Mouse (Mus musculus) limb, embryonic 12.5 days (tissue): ENCODE measurements around the gene Dusp18. TPM values are rescaled to one million over a fixed set of nuclear protein-coding genes. Genes with fewer than 3 reads are reported as not detected.
"Not testable (repeated sequence)": the region's sequence is repeated elsewhere in the genome, so short reads cannot be mapped to it uniquely, and the experiment has no call there.

Experiments used
- ATAC-seq: fragments of 200-750 bp; cut with Nextera tagmentation; 2 replicates; pipeline ENCODE4 v1.8.0; 2017; ENCODE audit warnings: low read depth, moderate TSS enrichment; ENCODE audit not compliant: insufficient number of reproducible peaks, insufficient read depth, low FRiP score, low TSS enrichment
- H3K27ac ChIP-seq: fragments of 300-500 bp; sonication (generic); 2 replicates; pipeline ENCODE4 v1.5.1; 2016; ENCODE audit warnings: mild to moderate bottlenecking, moderate library complexity
- H3K27me3 ChIP-seq: fragments of 300-500 bp; sonication (generic); 2 replicates; pipeline ENCODE4 v1.6.1; 2016; ENCODE audit warnings: mild to moderate bottlenecking, moderate library complexity
- H3K36me3 ChIP-seq: fragments of 300-500 bp; sonication (generic); 2 replicates; pipeline ENCODE4 v1.6.1; 2016; ENCODE audit warnings: mild to moderate bottlenecking, moderate library complexity
- H3K4me1 ChIP-seq: fragments of 300-500 bp; sonication (generic); replicated peaks from 2 replicates; pipeline ENCODE4 v1.6.1; 2016
- H3K4me2 ChIP-seq: fragments of 300-500 bp; sonication (generic); 2 replicates; pipeline ENCODE4 v1.6.1; 2016; ENCODE audit warnings: mild to moderate bottlenecking, moderate library complexity
- H3K4me3 ChIP-seq: fragments of 300-500 bp; sonication (generic); replicated peaks from 2 replicates; pipeline ENCODE4 v1.5.1; 2016; ENCODE audit warnings: mild to moderate bottlenecking
- H3K9ac ChIP-seq: fragments of 300-500 bp; sonication (generic); replicated peaks from 2 replicates; pipeline ENCODE4 v1.6.1; 2016; ENCODE audit warnings: mild to moderate bottlenecking, moderate library complexity
- H3K9me3 ChIP-seq: fragments of 300-500 bp; sonication (generic); 2 replicates; pipeline ENCODE4 v1.6.1; 2016; ENCODE audit warnings: mild to moderate bottlenecking, moderate library complexity
- WGBS: fragments of 180-500 bp; shearing (Covaris S2); methylation state at CpG from one replicate; pipeline ENCODE4 v1.1.7; 2016; 5-methylcytosine and 5-hydroxymethylcytosine counted together
- polyA plus RNA-seq: library from polyadenylated mRNA; unstranded; fragments of >200 nt; fragmentation: Nextera tagmentation; extraction: Ambion mirVana; gene quantifications from 2 replicates; pipeline ENCODE4 v1.2.1, GENCODE M21; 2016

Gene Dusp18
- polyA plus RNA-seq, 1 experiment from 2014 or later, result 11.4 TPM

GRCm38 (mm10) chr11:3893970-3894369 lies 1.1 kb upstream of the Dusp18 start:
- Histone ChIP-seq H3K36me3 (peaks cover 20% of the 10 kb centered on the region), H3K4me3 (0 out of 2 replicates have a peak overlapping the region, but pooled peaks have one; percentile 54), H3K4me1 (no peaks in the 10 kb centered on the region; the same call in 1 of the 2 replicates), H3K9ac (no peak overlapping the region), H3K9me3 (no peaks in the 10 kb centered on the region), H3K27me3 (no peaks in the 10 kb centered on the region), H3K27ac (no peak overlapping the region), H3K4me2 (peak overlapping the region; percentile 78)
- 83% methylated on average over 6 of the region's 6 CpGs for WGBS
- ATAC-seq, result no peak

- 2% methylated on average over 10 of the region's 10 CpGs for WGBS
- Histone ChIP-seq H3K27ac (peak overlapping the region; percentile 90), H3K36me3 (peaks cover 21% of the 10 kb centered on the region), H3K9ac (peak overlapping the region; percentile 53), H3K4me1 (no peaks in the 10 kb centered on the region; the same call in 1 of the 2 replicates), H3K9me3 (no peaks in the 10 kb centered on the region), H3K4me3 (peak overlapping the region; percentile 54), H3K4me2 (peak overlapping the region; percentile 78), H3K27me3 (no peaks in the 10 kb centered on the region)
- ATAC-seq, result no peak
Observed at GRCm38 (mm10) chr11:3895458-3895857, 418 bp downstream of the Dusp18 start.

DNA sequence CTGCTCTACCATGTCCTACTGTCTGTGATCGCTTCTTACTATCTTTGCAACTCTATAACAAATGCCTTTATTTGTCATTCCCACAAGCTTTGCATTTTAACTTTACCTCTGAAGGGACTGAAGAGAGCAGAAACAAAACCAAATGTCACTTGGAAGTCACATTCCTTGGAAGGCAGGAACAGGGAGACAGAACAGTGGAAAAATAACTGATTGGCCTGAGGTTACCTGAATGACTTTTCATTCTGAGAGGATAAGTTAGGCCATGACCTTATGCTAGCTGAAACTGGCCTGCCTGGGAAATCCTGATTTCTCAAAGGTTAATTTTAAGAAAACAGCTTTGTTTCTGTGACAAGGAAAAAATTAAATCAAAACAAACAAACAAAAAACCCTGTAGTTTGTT lies 893 bp downstream of the Dusp18 start:
- Histone ChIP-seq H3K27ac (no peak overlapping the region), H3K9me3 (no peaks in the 10 kb centered on the region), H3K36me3 (peaks cover 21% of the 10 kb centered on the region), H3K9ac (no peak overlapping the region), H3K27me3 (no peaks in the 10 kb centered on the region), H3K4me3 (0 out of 2 replicates have a peak overlapping the region, but pooled peaks have one; percentile 54), H3K4me1 (no peaks in the 10 kb centered on the region; the same call in 1 of the 2 replicates), H3K4me2 (0 out of 2 replicates have a peak overlapping the region, but pooled peaks have one; percentile 78)
- WGBS, result 84% methylated on average over 1 of the region's 1 CpGs
- ATAC-seq, result no peak

DNA sequence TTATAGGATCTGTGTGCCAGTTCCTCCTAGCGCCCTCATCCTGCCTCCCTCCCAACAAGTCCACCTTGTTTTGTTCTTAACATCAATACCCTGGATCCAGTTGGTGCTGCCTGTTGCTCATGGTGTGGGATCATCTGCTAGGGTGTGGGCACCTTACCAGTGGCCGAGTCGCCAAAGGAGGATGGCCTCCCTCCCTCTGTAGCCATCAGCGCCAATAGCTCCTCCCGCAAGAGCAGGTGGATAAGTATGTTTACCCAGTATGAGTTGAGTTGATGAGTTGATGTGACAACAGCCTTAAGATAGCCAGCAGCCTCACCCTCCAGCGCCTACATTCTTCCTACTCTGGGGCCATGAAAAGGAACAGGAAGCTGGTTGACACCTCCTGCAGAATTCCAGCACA lies 5.3 kb downstream of the Dusp18 start:
- Histone ChIP-seq H3K4me2 (no peak overlapping the region), H3K4me1 (no peaks in the 10 kb centered on the region), H3K27ac (no peak overlapping the region), H3K9me3 (no peaks in the 10 kb centered on the region), H3K4me3 (no peak overlapping the region), H3K36me3 (peaks cover 21% of the 10 kb centered on the region), H3K27me3 (no peaks in the 10 kb centered on the region), H3K9ac (no peak overlapping the region)
- ATAC-seq, result no peak
- 79% methylated on average over 6 of the region's 6 CpGs for WGBS

GRCm38 (mm10) chr11:3902516-3902915 lies 7.5 kb downstream of the Dusp18 start:
- WGBS, result 83% methylated on average over 3 of the region's 3 CpGs

GRCm38 (mm10) chr11:3903046-3903445 lies 8.0 kb downstream of the Dusp18 start:
- no peaks in the 10 kb centered on the region for H3K27me3 ChIP-seq
- H3K9me3 ChIP-seq, result no peaks in the 10 kb centered on the region
- no peak for ATAC-seq
- H3K27ac ChIP-seq, result no peak overlapping the region
- H3K4me1 ChIP-seq, result no peaks in the 10 kb centered on the region
- H3K36me3 ChIP-seq, result peaks cover 9% of the 10 kb centered on the region
- H3K4me3 ChIP-seq, result no peak overlapping the region
- no peak overlapping the region for H3K9ac ChIP-seq
- WGBS, result 84% methylated on average over 5 of the region's 5 CpGs
- H3K4me2 ChIP-seq, result no peak overlapping the region

More at GRCm38 (mm10) chr11:3902516-3902915, 7.5 kb downstream of the Dusp18 start:
- Histone ChIP-seq H3K4me1 (no peaks in the 10 kb centered on the region), H3K27me3 (no peaks in the 10 kb centered on the region), H3K9ac (no peak overlapping the region), H3K4me3 (no peak overlapping the region), H3K4me2 (no peak overlapping the region), H3K27ac (no peak overlapping the region), H3K36me3 (peaks cover 14% of the 10 kb centered on the region), H3K9me3 (no peaks in the 10 kb centered on the region)
- ATAC-seq, result no peak

DNA sequence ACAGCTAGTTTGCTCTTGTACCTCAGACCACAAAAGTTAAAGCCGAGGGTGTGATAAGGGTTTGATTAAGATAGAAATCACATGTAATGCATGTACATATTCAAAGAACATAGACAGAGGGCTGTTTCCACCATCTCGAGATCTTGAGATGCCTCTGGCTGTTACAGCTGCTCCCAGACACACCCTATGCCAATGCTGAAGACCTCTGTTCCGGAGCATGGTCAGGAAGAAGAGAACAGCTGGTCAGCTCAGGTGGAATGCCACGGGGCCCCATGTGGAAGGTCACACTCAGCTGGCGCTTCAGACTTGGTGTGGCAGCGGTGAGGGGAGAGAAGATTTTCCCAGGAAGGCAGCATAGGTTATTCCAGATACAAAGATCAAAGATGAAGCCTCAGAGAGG lies 9.6 kb downstream of the Dusp18 start:
- H3K27me3 ChIP-seq, result no peaks in the 10 kb centered on the region
- no peaks in the 10 kb centered on the region for H3K4me1 ChIP-seq
- 78% methylated on average over 6 of the region's 6 CpGs for WGBS
- ATAC-seq, result no peak
- no peak overlapping the region for H3K4me2 ChIP-seq
- H3K4me3 ChIP-seq, result no peak overlapping the region
- H3K9ac ChIP-seq, result no peak overlapping the region
- no peaks in the 10 kb centered on the region for H3K36me3 ChIP-seq
- H3K27ac ChIP-seq, result no peak overlapping the region
- no peaks in the 10 kb centered on the region for H3K9me3 ChIP-seq

GRCm38 (mm10) chr11:3905446-3905845 lies 10.4 kb downstream of the Dusp18 start:
- Histone ChIP-seq H3K4me3 (no peak overlapping the region), H3K4me1 (no peaks in the 10 kb centered on the region), H3K9me3 (no peaks in the 10 kb centered on the region), H3K4me2 (no peak overlapping the region), H3K36me3 (no peaks in the 10 kb centered on the region), H3K27ac (no peak overlapping the region), H3K27me3 (no peaks in the 10 kb centered on the region), H3K9ac (no peak overlapping the region)
- ATAC-seq, result no peak
- 85% methylated on average over 1 of the region's 1 CpGs for WGBS

GRCm38 (mm10) chr11:3909236-3909635 lies 14.2 kb downstream of the Dusp18 start:
- H3K27me3 ChIP-seq, result peaks cover 26% of the 10 kb centered on the region
- 81% methylated on average over 4 of the region's 4 CpGs for WGBS

DNA sequence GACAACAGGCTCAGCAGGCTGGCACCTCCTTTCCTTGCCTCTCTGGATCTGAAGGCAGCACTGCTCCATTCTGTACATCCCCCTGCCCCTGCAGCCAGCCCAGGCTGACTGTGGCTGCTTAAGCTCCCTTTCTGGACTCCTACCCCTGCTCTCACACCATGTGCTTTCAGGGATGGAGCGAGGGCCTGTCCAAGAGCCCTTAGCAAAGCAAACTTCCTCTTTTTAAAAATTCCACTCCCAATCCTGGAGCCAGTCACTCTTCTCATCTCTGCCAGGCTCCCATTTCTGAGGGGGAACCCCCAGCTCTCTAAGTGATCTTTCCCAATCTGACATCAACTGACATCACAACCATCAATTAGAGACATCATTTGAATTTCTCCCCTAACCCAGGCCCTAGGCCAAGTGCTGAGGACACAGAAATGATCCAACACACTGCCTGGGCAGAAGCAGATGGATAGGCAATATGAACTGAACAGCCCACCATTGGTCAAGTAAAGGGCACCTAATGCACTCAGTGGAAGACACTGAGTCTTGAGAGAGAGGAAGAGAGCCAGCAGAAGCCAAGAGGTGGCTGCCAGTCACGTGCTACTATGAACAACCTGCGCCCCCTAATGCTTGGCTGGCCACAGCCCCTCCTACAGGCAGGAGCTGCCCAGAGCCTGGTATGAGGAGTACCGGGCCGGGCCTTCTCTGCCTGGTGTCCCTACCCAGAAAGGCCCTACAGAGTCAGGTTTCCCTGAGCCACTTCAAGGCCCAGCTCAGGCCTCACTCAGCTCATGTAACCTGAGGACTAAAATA lies 15.7 kb downstream of the Dusp18 start:
- H3K9ac ChIP-seq, result no peak overlapping the region
- H3K36me3 ChIP-seq, result no peaks in the 10 kb centered on the region
- no peak for ATAC-seq
- no peak overlapping the region for H3K27ac ChIP-seq
- H3K4me2 ChIP-seq, result no peak overlapping the region
- H3K4me3 ChIP-seq, result no peak overlapping the region
- 66% methylated on average over 5 of the region's 5 CpGs for WGBS
- H3K4me1 ChIP-seq, result peaks cover 14% of the 10 kb centered on the region
- no peaks in the 10 kb centered on the region for H3K9me3 ChIP-seq
- peaks cover 26% of the 10 kb centered on the region for H3K27me3 ChIP-seq

More at GRCm38 (mm10) chr11:3909236-3909635, 14.2 kb downstream of the Dusp18 start:
- Histone ChIP-seq H3K9ac (no peak overlapping the region), H3K4me1 (peaks cover 14% of the 10 kb centered on the region), H3K36me3 (no peaks in the 10 kb centered on the region), H3K9me3 (no peaks in the 10 kb centered on the region), H3K27ac (no peak overlapping the region), H3K4me2 (no peak overlapping the region), H3K4me3 (no peak overlapping the region)
- ATAC-seq, result no peak

DNA sequence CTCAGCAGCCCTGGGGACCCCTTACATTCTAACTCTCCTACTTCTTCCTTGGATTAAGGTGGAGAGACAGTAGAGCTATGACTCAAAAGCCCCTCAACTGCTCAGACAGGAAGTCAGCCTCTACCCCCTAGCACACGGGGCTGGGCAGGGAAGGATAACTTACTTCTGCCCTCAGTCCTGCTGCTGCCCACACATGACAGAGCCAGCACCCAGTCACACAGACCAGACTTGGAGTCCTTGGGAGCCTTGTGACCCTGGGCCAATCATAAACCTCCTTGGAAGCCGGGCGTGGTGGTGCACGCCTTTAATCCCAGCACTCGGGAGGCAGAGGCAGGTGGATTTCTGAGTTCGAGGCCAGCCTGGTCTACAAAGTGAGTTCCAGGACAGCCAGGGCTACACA lies 16.4 kb downstream of the Dusp18 start:
- H3K36me3 ChIP-seq, H3K27ac ChIP-seq, H3K9ac ChIP-seq, H3K4me2 ChIP-seq, H3K9me3 ChIP-seq, H3K4me3 ChIP-seq, ATAC-seq: not testable (repeated sequence)
- WGBS, result 94% methylated on average over 6 of the region's 6 CpGs
- Histone ChIP-seq H3K4me1 (peaks cover 14% of the 10 kb centered on the region), H3K27me3 (peaks cover 26% of the 10 kb centered on the region)
